Mouse (Mus musculus) naive thymus-derived CD4-positive, alpha-beta T cell, adult 2 months (primary cell): ENCODE data around the gene Foxa3.
A peak's percentile ranks its signal among the peaks of the same experiment; 100 is the strongest.

Source experiments
- DNase-seq: peaks from one replicate; pipeline ENCODE4 v3.0.0-alpha.2; 2011; ENCODE audit warnings: low read depth

Gene Foxa3

GRCm38 (mm10) chr7:19023357-19023814 is at the start of gene Foxa3:
TSS of gene Foxa3 (minus strand) at chr7:19023538.
- DNase-seq = peak; percentile 71

DNA sequence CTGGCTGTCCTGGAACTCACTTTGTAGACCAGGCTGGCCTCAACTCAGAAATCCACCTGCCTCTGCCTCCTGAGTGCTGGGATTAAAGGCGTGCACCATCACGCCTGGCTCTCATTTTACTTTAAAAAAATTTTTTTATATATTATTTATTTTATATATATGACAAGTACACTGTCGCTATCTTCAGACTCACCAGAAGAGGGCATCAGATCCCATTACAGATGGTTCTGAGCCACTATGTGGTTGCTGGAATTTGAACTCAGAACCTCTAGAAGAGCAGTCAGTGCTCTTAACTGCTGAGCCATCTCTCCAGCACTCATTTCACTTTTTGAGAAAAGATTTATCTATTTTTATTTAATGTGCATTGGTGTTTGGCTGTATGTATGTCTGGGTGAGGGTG is 47.7 kb upstream of the Foxa3 start:
- peak; percentile 26 for DNase-seq

- peak; percentile 59 for DNase-seq
Observed at GRCm38 (mm10) chr7:19069500-19069899, 46.2 kb upstream of the Foxa3 start.

DNA sequence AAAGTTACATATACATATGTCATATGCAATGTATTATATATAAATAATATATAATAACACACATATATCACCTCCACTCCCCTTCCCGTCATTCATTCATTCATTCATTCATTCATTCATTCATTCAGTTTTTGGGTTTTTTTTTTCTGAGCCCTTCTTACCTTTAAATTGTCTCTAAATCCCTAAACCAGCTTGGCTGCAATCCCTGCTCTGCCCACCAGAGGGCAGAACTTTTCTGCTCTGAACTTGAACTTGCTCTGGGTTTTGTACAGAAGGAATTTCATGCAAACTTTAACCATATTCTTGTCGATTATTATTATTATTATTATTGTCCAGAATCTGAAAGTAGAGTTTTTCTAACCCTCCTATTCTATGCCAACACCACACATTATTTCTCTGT is 45.4 kb upstream of the Foxa3 start:
- DNase-seq = peak; percentile 92

DNA sequence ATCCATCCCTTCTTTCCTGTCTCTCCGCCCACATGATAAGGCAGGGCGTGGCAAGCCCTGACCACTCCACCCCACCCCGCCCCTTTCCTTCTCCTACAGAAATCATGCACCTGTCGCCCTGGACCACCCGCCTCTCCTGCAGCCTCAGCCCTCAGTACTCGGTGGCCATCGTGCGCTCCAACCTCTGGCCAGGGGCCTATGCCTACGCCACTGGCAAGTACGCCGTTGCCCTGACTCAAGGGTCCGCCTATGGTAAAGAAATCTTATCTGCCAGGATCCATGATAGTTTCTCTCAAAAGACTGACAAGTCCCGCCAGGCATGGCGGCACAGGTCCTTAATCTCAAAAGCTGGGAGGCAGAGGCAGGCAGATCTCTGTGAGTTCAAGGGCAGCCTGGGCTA is 44.6 kb upstream of the Foxa3 start:
- DNase-seq = no peak

GRCm38 (mm10) chr7:19067063-19067462 is 43.7 kb upstream of the Foxa3 start:
- DNase-seq = peak; percentile 25

DNA sequence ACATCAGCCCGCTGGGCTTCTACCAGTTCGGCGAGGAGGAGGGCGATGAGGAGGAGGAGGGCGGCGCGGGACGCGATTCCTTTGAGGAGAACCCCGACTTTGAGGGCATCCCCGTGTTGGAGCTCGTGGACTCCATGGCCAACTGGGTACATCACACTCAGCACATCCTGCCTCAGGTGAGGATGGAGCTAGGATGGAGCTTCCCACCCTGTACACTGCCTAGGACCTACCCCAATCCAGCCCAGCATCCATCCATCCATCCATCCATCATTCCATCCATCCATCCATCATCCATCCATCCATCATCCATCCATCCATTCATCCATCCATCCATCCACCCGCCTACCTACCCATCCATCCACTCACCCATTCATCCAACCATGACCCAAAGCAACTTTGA is 42.6 kb upstream of the Foxa3 start:
- DNase-seq = no peak

DNA sequence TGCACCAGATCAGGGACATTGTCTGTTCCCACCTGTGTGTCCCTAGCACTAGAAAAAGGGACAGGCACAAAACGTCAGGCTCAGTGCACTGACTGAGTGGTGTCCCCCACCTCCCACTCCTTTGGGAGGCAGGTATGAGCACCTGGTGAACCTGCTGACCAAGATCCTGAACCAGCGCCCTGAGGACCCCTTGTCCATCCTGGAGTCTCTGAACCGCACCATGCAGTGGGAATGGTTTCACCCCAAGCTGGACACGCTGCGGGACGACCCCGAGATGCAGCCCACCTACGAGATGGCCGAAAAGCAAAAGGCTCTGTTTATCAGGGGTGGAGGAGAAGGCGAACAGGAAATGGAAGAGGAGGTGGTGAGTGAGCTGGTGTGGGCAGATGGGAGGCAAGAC is 34.1 kb upstream of the Foxa3 start:
- no peak for DNase-seq

DNA sequence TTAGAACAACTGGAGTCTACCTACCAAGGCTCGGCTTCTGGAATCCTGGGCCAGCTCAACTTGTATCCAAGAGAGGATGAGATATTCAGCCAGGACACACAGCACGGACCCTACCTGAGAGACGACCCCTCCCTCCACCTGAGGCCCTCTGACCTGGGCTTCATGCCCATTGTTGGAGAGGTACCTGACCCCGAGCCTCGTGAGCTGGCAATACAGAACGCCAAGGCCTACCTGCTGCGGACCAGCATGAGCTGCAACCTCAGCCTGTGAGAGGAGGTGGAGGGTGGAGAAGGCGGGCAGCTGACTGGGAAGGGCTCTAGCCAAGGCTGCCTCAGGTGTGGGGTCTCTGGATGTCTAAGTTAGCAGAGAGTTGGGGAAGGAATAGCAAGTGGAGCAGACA is 31.8 kb upstream of the Foxa3 start:
- no peak for DNase-seq

DNA sequence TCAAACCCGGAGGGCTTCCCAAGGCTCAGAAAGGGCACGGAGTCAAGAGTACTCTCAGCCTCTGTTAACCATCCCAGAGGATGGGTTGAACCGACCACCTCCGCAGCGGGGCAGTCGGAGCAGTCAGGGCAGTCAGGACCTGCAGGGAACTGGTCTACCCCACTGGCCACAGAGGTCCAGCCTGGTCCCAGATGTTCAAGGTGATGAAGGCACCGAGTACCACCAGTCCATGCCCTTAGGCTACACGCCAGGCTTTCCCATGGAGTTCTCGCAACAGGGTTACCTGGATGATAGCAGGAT is 31.4 kb upstream of the Foxa3 start:
- DNase-seq = no peak

DNA sequence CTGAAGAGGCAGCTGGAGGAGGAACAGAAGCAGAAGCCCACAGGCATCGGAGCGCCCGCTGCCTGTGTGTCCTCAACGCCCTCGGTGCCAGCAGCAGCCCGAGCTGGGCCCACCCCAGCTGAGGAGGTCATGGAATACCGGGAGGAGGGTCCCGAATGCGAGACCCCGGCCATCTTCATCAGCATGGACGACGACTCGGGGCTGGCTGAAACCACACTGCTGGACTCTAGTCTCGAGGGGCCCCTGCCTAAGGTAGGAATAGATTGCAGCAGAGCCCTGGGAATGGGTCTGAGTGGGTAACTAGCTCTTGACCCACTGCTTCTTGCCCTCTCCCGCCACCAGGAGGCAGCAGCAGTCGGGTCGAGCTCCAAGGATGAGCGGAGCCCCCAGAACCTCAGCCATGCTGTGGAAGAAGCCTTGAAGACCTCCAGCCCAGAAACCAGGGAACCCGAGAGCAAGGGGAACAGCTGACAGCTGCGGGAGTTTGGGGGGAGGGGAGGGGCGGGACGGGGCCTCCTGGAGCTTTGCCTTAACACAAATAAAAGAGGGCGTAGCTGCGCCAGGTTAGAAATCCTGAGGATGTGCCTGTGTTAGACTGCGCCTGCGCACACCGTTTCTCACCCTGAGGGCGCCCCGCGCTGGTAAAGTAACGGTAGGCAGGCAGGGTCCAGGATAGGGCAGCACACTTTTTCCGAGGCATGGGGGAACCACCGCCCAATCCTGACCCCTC is 30.9 kb upstream of the Foxa3 start, which contains the start of gene Rsph6a:
TSS of gene Rsph6a (plus strand) at position 644 of the 730 bp plus-strand sequence.
- DNase-seq = no peak

- no peak for DNase-seq
Observed at GRCm38 (mm10) chr7:19053136-19053532, 29.8 kb upstream of the Foxa3 start.

DNA sequence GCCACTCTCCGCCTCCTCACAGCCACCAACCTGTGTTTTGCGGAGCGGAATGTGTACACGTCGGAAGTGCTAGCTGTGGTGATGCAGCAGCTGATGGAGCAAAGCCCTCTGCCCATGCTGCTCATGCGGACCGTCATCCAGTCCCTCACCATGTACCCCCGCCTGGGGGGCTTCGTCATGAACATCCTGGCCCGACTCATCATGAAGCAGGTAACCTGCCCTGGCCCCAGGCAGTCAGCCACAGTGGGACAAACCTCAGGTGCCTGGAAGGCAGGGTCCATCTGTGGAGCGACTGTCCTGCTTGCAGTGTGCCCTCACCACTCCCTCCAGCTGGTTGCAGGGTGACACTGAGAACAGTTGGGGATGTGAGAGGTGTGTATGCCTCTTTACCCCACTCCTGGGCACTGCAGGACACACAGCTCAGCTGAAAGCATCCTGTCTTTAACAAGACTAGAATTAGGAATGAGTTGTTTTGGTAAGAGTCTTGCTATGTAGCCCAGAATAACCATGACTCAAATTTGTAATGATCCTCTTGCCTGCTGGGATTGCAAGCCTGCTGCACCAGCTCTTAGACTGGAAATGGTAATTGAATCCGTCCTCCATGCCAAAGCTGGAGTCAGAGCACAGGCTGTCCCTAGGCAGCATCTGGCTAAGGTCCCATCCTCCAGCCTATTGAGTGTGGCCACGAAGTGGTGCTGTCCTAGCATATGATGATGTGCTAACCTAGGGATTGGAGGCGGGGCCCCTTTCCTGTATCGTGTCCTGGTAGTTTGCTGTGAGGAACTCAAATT is 29.2 kb upstream of the Foxa3 start:
- DNase-seq = no peak

DNA sequence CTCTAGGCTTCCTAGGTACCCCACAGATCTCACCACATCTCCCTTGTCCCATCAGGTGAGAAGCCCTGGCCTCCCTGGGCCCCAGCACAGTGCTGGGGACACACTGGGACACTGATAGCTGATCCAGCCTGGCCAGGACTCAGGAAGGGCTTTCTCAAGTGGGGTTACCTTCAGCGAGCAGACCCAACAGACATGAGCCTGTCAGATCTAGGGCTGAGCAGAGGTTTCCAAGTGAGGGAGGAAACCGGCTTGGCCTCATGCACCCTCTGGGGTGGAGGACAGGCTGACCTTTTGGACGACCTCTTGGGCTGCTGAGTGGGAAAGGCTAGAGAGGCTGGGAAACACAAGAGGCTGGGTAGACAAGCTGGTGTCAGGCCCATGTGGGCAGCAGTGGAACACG is 27.8 kb upstream of the Foxa3 start:
- DNase-seq = no peak

DNA sequence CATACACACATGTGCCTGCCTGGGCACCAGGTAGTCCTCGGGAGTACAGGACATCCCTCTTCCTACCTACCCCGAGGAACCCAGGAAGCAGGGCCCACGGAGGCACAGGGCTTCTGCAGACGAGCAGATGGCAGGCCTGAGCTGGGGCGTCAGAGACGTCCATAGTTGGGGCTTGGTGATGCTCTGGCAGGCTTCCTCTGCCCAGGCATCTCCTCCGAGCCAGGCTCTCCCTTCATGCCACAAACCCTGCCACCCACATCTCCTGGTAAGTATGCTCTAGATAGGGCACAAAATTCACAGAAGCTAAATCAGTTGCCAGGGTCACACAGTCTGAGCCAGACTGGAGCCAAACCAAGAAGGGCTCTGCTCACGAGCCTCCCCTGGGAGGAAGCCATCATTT is 26.8 kb upstream of the Foxa3 start:
- DNase-seq = no peak

DNA sequence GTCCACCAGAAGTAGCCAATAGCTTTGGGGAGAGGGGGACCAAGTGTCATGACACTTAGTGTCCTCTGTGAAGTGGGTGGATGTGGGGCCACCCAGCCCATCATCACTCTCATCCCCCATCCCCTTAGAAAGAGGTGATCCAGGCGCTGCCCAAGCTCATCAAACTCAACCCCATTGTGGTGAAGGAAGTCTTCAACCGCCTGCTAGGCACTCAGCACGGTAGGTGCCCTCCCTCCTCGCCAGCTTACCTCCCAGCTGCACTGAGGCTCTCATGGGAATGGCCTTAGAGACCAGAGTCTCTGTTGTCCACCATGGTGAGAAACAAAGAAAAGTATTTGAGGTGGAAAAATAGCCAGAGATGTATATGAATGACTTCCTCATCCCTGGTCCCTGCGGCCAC is 25.9 kb upstream of the Foxa3 start:
- no peak for DNase-seq

GRCm38 (mm10) chr7:19048006-19048527 is 24.7 kb upstream of the Foxa3 start:
- no peak for DNase-seq

DNA sequence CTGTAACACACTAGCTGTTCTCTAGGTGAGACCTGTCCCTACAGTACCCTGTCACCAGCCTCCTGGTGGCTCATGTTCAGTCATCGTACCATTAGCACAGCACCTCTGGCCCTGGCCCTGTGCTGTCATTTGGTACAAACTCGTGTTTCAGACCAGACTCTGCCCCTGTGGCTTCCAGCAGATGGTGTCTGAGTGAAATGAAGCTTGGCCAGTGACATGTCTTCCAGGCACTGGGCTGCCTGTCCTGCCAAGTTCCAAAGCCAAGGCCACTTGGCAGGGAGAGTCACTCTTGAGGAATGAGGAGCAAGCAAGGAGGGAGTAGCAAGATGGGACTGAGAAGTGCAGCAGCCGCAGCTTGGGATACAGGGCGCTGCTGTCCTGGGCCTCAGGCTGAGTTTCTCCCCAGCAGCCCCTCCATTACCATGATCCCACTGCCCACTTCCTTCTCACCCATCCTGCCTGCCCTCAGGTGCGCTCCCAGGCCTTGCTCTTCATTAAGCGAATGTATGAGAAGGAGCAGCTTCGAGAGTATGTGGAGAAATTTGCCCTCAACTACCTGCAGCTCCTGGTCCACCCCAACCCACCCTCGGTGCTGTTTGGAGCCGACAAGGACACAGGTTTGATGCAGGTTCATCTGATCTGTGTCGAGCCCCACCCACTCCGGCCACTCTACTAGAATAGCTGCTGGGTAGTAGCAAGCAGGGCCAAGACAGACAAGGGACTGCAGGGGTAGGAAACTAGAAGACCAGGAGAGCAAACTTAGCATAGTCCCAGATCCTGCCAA is 23.1 kb upstream of the Foxa3 start:
- DNase-seq = no peak

DNA sequence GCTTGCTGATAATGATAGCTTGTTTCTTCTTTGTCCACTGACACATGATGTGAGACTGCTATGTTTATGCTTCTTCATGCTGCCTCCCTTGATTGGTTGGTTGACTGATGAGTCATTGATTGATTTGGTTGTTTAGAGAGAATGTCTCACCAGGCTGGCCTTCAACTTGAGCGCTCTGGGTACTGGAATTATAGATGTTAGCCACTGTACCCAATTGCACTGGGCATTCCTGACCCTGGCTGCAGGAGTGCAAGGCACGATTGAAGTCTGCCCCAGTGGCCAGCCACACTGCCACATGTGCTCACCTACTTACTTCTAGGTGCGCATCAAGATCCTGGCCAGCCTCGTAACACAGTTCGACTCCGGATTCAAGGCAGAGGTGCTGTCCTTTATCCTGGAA is 21.3 kb upstream of the Foxa3 start:
- DNase-seq = no peak

DNA sequence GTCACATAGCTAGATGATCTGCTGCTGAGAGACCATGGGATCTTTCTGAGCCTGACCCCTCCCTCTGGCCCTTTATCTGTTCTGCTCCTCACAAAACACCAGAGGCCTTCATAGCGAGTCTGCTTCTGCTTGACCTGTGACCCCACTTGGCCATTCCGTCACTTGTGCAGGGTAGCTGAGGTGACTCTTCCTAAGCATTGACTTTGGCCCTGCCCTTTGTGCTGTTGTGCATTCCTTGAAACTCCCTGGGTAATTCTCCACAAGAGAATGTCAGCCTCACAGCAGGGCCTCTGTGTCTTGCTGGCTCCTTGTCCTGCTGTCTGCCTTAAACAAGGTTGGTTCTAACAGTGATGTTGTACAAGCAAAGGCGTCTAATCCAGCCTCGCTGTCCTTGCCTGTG is 8.3 kb upstream of the Foxa3 start:
- DNase-seq = no peak

- peak; percentile 69 for DNase-seq
Observed at GRCm38 (mm10) chr7:19029084-19029653, 5.8 kb upstream of the Foxa3 start.

DNA sequence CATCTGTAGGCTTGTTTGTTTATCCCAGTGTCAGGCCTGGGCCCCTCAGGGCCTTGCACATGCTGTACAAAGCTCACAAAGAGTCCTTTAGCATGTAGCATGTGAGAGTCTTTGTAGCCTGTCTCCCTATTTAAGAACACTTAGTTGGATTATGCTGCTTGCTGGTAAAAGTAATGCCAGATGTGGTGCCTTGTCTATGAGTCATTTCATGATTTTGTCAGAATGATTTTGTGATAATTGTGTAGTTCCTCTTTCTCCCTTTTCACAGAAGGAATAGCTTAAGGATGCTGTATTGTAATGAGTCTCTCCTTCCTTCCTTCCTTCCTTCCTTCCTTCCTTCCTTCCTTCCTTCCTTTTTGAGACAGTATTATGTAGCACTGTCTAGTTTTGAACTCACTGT is 4.7 kb upstream of the Foxa3 start:
- DNase-seq = no peak
